Mouse (Mus musculus): Measurements from ENCODE around the gene Kcnk10.

DNA sequence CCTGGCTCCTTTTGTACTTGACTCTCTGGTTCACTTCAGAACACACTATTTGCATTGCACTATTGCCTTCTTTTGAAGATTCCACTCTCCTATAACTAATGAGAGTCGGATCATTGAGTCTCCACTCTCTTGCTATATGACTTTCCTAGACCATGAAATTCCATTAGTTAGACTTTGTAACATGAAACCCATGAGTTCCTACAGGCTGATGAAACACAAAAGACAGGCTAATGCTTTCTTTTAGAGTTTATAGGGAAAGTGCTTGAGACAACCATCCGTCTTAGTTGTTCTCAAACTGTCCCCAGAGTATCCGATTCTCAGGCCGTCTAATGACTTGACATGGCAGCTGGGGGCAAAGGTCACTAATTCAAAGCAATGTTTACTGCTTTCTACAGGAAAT is 172.0 kb downstream of the Kcnk10 start:
- TF ChIP-seq CTCF (conservative IDR thresholded peaks at IDR 0.05; ENCODE audit: low read length) = no peak
- no peak for TF ChIP-seq NANOG (IDR thresholded peaks at IDR 0.05; ENCODE audit: borderline replicate concordance, low read length)
